Mouse (Mus musculus): ENCODE measurements around the gene Gnl2. TPM values are rescaled to one million over a fixed set of nuclear protein-coding genes. Genes with fewer than 3 reads are reported as not detected.

The Gnl2 gene
- 50.3 and 52.8 TPM in 2 replicates for polyA plus RNA-seq (2015; fragmentation: Nextera tagmentation; extraction: Ambion mirVana)

GRCm38 (mm10) chr4:125015806-125016635, at the start of gene Gnl2:
Gene Gnl2, plus strand, starts transcription at chr4:125016585.

DNA sequence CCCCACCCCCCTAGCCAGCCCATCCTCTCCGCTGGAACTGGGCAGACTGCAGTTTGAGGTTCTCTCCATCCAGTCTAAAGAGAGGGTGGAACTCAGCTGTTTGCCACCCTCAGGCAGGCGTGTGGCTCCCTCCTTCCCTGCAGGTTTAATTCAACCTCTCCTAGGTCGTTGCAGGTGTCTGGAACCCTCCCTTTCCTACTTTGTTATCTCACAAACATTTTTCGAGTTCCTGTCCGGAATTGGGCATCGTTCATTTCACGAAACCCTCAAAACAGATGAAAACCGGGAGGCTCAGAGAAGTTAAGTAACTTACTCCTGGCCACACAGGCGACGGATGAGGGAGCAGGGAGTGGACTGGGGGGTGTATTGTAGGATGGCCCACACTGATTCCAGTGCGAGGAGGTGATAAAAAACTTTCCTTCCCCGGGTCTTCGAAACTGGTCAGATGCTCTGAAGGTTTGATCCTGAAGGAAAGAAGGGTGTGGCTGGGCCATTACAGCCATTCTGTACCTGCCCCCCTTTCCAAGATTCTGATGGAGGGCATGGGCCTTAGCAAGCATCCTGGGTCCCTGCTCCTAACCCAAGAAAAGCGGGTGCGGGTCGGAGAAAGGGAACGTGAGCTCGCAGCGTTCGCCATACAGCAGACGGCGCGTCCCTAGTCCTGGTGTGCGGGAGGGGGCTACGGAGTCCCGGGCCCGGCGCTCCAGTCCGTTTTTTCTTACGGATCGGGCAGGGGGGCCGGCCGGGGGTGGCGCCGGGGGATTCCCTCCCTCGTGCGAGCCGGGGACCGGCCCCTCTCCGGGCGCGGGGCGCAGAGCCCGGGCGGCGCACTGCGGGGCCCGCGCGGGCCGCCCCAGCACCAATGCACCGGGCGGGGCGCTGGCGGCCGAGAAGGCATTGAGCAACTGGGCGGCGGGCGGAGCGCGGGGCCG, 30.4 kb upstream of the Gnl2 start, which contains the start of gene Rspo1:
Gene Rspo1 (plus strand): TSS at position 760 of the 932 bp plus-strand sequence.

DNA sequence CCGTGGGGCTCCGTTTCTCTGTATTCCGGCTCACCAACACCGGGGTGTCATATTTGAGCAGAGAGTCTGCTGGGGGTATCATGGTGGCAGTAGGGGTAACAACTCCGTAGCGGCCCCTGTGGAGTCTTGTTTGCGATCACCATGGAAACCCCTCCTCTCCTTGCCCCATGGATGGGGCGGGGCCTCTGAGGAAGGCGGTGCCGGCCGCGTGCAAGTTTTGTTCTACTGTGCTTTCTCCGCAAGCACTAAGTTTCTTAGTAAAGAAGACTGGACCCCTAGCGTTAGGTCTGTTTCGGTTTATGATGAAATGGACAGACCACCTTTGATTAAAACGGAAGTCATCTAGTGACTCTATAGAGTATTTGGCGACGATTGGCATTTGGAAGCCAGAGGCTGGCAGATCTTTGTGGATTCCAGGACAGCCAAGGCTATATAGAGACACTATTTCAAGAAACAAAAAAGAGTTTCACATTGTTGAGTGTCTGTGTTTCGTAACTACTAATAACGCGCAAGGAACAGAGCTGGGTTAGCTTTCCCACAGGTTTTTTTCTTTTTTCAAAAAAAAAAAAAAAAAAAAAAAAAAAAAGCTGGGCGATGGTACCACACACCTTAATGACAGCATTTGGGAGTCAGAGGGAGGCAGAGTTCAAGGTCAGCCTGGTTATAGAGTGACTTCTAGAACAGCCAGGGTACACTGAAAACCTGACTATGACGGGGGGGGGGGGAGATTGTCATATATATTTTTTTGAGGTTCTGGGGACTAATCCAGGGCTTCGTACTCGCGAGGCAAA, 49.3 kb downstream of the Gnl2 start, which contains the start of gene Dnali1:
Gene Dnali1 (minus strand): TSS at position 187 of the 791 bp plus-strand sequence.

DNA sequence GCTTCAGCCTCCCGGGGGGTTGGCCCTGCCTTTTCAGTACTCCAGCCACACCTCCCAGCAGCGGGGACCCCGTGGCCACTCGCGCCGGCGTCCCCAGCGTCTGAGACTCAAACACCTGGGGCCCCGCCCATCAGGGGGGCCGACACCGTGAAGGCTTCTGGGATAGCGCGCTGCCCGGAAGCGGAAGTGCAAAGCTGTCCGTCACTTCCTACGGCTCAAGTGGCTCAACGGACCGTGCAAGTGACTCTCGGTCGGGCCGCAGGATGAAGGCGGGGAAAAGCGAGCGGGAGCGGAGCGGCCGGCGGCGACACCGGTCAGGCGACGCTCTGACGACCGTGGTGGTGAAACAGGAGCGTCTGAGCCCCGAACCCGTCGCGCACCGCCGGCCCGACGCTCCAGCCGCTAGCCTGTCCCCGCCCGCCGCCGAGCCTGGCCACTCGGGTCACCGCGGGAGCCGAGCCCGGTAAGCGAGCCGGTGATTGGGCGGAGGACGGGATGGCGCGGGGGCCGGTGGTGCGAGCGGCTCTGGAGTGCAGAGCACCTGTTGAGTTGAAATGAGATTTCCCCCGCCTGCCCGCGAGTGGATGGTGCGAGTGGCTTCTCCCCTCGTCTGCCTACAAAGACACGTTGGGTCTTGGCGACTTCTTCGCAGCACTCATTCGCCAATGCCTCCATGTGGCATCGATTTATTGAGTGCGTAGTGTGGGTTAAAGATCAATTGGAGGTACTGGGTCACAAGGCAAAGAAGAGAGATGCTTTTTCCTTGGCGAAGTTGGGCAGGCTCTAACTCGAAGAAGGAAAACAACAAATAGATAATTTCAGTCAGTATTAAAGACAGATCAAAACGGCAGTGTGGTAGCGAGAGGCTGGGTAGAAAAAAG, 50.3 kb downstream of the Gnl2 start, which contains the start of gene Snip1:
Gene Snip1 (plus strand): TSS at position 183 of the 881 bp plus-strand sequence.

DNA sequence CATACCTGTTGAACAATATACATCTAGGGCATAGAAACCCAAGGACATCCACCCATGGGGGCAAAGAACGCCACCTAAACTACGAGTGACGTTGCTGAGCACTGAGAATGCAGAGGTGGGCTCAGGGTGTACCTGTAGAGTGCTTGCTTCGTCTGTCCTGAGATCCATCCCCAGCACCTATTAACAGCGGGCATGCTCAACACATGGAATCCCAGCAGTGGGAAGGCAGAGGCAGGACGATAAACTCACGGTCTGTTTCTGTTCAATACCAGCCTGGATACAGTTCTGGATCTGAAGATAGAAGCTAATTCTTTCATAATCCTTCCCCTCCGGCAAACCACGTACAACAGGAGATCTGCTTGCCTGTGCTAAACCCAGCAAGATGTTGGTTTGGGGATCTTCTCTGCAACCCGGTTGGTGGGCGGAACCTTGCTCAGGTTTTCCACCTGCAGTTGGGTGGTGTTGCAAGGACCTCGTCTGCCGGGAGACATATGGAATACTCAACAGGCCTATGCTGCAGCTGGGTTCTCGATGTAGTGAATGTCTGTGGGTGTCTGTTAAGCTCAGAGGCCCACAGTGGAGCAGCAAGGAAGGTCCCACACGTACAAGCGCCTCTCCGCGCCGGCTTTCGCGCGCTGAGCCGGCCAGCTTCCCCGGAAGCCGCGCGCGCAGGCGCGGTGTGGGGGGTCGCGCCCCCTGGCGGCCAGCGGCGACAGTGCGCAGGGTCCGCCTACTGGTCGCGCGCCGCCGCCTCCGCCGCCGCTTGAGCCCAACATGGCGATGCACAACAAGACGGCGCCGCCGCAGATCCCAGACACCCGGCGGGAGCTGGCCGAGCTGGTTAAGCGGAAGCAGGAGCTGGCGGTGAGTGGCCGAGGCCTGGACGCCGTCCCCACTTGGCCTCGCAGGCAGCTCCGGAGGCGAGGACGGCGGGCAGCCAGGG, 68.3 kb downstream of the Gnl2 start, which contains the start of gene Meaf6:
Gene Meaf6 (plus strand): TSS at position 732 of the 943 bp plus-strand sequence.

Other genes starting within 250 kb of the Gnl2 start
- gene Mtf1, start 214.5 kb upstream of the Gnl2 start, polyA plus RNA-seq (2015; fragmentation: Nextera tagmentation; extraction: Ambion mirVana) = 8.4 and 8.5 TPM in 2 replicates
- gene Yrdc, start 165.9 kb upstream of the Gnl2 start, polyA plus RNA-seq (2015; fragmentation: Nextera tagmentation; extraction: Ambion mirVana) = 14.4 and 16.5 TPM in 2 replicates
- gene 1110065P20Rik, start 165.4 kb upstream of the Gnl2 start, polyA plus RNA-seq (2015; fragmentation: Nextera tagmentation; extraction: Ambion mirVana) = 76.3 and 87.2 TPM in 2 replicates
- gene Maneal, start 154.4 kb upstream of the Gnl2 start, polyA plus RNA-seq (2015; fragmentation: Nextera tagmentation; extraction: Ambion mirVana) = 0.07 TPM in 1 of 2 replicates, not detected in the other
- gene Epha10, start 135.7 kb upstream of the Gnl2 start, polyA plus RNA-seq (2015; fragmentation: Nextera tagmentation; extraction: Ambion mirVana) = not detected in 2 replicates
- 6.2 and 7.4 TPM in 2 replicates for gene 9930104L06Rik, start 79.5 kb upstream of the Gnl2 start, polyA plus RNA-seq (2015; fragmentation: Nextera tagmentation; extraction: Ambion mirVana)
- gene Cdca8, start 77.3 kb upstream of the Gnl2 start, polyA plus RNA-seq (2015; fragmentation: Nextera tagmentation; extraction: Ambion mirVana) = 20.0 and 21.6 TPM in 2 replicates
- 0.42 TPM in 1 of 2 replicates, not detected in the other for gene Rspo1, start 30.2 kb upstream of the Gnl2 start, polyA plus RNA-seq (2015; fragmentation: Nextera tagmentation; extraction: Ambion mirVana)
- 0.10 TPM in 1 of 2 replicates, not detected in the other for gene Dnali1, start 49.1 kb downstream of the Gnl2 start, polyA plus RNA-seq (2015; fragmentation: Nextera tagmentation; extraction: Ambion mirVana)
- 11.1 and 11.8 TPM in 2 replicates for gene Snip1, start 50.1 kb downstream of the Gnl2 start, polyA plus RNA-seq (2015; fragmentation: Nextera tagmentation; extraction: Ambion mirVana)
- gene Meaf6, start 68.5 kb downstream of the Gnl2 start, polyA plus RNA-seq (2015; fragmentation: Nextera tagmentation; extraction: Ambion mirVana) = 17.1 and 21.5 TPM in 2 replicates
- gene Zc3h12a, start 111.3 kb downstream of the Gnl2 start, polyA plus RNA-seq (2015; fragmentation: Nextera tagmentation; extraction: Ambion mirVana) = 0.86 and 0.96 TPM in 2 replicates

Data from skeletal muscle tissue, postnatal 0 days (tissue).